Mouse (Mus musculus): ENCODE measurements around the gene Fam222b.
"Not testable (repeated sequence)": the region's sequence is repeated elsewhere in the genome, so short reads cannot be mapped to it uniquely, and the experiment has no call there.

Gene Fam222b

DNA sequence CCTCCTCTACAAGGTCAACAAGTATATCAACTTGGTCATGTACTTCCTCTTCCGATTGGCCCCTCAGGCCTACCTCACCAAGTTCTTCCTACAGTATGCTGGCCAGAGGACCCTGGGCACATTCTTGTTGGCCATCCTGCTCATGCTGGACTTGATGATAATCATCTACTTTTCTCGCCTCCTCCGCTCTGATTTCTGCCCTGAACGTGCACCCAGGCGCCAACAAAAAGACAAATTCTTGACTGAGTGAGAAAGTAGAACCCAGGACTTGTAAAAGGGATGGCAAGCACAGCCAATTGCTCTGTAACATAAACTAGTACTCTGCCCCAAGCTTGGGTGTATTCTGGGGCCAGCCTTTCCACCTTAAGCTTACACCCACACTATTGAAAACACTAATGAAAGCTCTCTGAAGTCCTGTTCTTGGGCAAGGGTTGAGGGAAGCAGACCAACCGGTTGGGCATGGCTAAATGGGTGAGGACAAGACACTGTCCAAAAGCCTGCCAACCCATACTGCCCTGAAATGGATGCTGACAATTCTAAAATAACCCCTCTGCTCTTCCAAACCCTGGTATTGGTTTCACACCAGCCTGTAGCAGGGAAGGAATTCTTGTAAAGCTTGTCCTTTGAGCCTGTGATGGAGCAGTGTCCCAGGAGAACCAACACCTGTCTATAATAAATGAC lies 85.8 kb downstream of the Fam222b start:
- no peak for DNase-seq (ENCODE audit: low spot score)

DNA sequence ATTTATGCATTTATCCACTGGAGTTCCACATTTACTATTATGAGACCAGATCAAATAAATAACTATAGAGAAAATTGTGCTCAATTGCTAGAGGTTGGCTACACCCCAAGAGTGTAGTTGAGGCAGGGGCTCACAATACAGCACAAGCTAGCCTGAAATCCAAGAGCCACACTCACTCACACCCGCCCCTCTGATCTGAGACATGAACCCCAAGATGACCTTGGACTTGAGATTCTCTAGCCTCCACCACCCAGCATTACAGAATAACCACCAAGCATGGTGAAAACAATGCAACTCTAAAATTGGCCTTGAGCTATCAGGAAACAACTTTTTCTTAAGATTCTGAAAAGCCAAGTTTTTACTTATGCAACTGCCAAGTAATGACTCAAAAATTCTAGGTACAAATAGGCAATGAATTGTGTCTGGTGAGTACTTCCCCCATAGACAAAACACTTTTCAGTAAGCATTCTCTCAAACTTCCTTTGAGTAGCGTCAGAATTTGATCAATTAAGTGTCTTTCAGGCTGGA lies 87.4 kb downstream of the Fam222b start:
- no peak for DNase-seq (ENCODE audit: low spot score)

DNA sequence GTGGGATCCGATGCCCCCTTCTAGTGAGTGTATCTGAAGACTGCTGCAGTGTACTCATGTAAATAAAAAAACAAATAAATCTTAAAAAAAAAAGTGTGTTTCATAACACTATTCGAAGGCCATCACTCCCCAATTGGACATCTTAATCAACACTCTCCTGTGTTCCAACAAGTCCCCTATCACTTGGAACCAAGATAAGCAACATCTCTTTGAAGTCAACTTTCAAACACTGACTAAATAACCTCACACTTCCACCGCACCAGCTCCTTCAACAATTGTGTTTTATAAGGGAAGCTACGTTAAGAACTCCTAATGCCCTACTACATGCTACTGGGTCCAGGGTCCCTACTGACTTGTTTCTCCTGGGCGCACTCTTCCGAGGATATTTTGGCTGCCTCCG lies 88.0 kb downstream of the Fam222b start:
- DNase-seq (ENCODE audit: low spot score): no peak

DNA sequence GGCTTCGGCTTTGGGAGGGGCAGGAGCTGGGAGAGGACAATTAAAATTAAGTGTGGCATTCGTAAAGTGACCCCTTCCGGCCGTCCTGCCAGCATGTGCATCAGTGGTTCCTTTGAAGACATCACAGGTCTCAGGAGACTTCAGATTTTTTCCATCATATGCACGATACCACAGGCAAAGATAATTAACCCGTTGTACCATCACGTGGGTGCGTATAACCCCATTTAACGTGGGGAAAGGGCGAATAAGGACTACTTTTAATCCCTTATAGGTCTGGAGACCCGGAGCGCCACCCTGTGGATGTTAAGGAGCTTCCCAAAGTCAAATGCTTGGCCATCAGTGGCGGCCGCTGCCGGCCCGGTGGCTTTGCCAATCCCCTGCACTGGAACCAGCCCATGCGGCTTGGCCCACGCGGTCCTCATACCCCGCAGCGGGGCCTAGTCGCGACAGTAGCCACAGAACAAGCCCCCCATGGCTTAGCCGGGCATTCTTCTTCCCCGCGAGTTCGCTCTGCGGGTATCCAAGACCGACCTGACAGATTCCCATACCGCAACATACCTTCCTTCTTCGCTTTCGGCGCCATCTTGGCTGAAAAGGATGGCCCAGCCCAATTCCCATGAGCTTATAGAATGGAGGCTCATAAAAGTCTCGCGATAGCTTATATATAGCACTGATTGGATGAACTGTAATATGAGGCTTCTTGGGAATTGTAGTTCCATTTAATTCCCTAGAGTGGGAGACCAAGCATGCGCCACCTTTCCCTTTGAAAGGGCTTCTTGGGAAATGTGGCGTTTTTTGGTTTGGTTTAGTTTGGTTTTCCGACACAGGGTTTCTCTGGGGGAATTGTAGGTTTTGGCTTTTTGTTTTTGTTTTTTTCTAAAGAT lies 88.7 kb downstream of the Fam222b start, which contains the start of gene Rpl23a:
Rpl23a (minus strand) TSS at position 624 of the 884 bp plus-strand sequence.
- peak; percentile 93 for DNase-seq (ENCODE audit: low spot score)

DNA sequence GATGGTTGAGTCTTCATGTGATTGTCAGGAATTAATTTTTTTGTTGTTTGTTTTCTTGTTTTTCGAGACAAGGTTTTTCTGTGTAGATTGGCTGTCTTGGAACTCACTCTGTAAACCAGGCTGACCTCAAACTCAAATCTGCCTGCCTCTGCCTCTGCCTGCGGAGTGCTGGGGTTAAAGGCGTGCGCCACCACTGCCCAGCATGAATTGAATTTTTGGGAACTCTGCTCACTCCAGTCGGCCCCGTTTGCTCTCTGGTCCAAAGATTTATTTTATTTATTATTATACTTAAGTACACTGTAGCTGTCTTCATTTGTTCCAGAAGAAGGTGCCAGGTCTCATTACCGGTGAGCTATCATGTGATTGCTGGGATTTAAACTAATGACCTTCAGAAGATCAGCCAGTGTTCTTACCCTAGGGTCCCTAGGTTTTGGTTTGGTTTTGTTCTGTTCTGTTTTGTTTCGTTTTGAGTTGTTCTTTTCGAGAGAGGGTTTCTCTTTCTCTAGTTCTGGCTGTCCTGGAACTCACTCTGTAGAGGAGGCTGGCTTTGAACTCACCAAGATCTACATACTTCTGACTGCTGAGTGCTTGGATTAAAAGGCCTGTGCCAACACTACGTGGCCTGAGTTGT lies 89.5 kb downstream of the Fam222b start:
- DNase-seq (ENCODE audit: low spot score): no peak

DNA sequence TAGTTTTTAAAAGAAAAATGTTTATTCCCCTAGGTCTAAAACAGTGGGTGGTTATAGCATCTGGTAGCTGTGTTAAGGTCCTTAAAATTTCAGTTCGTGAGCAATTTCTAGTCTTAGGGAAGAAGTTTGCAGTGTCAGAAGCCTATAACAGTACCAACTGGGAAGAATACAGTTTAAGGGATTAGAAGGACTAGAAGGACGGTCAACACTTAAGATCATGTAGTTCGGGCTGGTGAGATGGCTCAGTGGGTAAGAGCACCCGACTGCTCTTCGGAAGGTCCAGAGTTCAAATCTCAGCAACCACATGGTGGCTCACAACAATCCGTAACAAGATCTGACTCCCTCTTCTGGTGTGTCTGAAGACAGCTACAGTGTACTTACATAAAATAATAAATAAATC lies 90.2 kb downstream of the Fam222b start:
- DNase-seq (ENCODE audit: low spot score): not testable (repeated sequence)

DNA sequence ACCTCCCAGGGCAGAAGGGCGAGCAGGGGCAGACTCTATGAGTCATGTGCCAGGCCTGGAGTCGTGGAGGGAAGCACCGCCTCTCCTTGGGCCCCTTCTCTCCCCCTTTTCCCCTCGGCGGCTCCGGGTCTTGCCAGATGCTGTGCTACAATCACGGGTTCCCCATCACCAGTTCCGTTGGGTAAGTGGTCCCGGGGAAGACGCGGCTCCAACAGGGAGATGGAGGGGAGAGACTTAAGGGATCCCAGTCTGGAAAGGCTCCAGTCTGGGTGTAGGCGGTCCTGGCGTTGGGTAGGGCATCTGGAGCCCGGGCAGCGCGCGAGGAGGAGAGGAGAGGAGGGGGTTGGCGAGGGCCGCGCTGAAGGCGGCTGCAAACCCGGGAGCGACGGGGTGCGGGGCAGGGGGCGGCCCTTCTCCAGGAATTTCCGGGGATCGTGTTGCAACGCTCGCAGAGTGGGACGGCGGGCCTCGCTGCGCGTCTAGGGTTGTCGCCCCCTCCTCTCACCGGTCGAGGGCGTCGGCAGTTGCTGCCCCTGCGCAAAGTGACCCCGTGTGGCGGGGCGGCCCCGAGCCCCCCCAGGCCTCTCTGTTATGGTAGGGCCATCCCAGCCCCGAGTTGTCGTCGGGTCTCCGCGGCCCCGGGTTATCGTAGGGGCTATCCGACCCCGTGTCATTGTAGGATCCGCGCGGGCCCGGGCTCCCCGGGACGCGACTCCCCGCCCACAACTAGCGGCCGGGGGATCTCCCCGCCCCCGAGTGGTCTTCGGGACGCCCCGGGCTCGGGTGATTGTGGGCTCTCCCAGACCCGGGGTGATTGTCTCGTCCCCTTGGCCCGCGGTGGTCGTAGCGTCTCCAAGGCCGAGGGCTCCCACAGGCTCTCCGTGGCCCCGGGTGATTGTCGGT lies 94.1 kb downstream of the Fam222b start, which contains the start of gene Rab34:
Rab34 (plus strand) TSS at position 100 of the 903 bp plus-strand sequence.
- DNase-seq (ENCODE audit: low spot score): no peak

DNA sequence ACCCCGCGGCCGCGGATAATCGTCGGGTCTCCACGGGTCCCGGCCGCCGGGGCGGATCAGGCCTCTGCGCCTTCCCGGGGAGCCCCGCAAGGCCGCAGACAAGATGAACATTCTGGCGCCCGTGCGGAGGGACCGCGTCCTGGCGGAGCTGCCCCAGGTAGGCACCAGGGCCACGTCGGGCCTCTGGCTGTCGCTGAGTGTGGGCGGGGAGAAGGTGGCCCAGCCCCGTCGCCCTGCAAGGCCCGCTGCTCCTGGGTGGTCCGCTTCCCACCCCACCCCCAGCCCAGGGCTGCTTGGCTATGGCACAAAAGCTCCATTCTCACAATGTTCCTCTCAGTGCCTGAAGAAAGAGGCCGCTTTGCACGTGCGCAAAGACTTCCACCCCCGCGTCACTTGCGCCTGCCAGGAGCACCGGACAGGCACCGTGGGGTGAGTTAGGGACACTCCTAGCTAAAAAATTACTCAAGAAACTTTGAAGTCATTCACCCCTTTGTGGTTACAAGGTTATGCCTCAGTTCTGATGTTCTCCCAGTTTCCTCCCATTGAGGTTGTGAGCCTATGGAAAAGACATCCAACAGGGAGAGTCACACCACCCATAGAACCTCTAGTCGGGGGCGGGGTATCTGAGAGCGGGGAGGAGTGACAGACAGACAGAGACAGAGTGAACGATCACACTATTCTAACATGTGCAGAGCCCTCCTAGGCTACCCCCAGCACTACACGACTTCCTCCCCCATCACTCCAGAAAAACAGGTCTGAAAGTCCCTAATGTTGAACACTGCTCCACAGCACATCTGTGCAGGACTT lies 95.0 kb downstream of the Fam222b start:
- no peak for DNase-seq (ENCODE audit: low spot score)

DNA sequence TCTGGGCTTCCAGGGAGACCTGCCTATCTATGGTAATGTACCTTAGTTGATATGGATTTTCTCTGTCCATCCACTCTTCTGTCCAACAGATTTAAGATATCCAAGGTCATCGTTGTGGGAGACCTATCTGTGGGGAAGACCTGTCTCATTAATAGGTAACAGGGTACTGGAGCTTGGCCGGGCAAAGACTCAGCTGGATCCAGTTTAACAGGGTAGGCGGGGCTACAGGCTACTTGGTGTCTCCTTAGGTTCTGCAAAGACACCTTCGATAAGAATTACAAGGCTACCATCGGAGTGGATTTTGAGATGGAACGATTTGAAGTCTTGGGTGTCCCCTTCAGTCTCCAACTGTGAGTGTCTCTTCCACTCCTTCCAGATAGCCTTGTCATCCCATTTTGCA lies 95.6 kb downstream of the Fam222b start:
- DNase-seq (ENCODE audit: low spot score): no peak

DNA sequence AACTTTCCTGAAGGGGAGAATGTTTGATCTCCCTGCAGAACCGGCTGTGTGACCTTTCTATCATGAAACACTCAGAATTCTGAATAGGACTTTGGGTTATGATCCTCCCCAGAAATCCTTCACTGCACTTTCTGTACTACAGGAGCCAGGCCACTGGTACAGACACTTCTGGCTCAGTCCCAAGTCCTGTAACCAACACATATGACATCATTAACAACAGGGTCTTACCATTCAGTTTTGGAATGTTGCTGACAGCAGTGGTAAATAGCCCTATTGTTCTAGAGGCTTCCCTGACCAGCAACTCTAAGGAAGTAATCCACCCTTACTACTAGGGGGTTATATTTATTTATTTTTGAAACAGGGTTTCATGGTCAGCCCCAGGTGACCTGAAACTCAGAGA lies 98.7 kb downstream of the Fam222b start, which contains the start of gene Proca1:
Proca1 (plus strand) TSS at position 280 of the 400 bp plus-strand sequence.
- DNase-seq (ENCODE audit: low spot score): no peak

DNA sequence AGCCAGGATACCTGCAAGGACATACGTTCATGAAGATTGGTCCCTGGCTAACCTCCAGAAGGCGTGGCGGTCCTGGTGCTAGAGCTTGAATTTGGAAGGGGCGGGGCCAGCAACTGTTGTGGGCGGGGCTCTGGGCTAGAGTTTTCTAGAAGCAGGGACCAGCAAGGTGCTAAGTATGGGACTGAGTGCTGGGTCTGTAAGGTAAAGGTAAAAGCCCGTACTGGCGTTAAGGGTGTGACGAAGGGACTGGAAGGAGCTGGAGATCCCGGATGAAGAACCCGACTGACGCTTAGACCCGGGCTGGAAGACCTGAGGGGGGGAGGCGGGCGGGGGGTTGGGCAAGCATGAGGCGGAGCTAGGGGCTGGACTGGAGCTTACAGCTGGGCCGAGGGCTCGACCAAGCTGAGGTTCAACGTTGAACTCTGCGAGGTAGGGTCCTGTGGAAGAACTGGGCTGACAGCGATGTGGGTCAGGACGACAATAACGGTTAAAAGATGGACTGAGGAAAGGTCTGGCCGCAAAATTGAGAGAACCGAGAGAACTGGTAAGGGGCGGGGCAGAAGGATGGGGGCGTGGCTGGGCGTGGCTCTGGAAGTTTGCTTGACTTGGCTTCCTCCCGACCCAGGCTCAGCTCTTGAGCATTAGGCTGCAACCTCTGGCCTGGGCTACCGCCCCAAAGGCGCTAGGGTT lies 100.1 kb downstream of the Fam222b start:
- DNase-seq (ENCODE audit: low spot score): no peak

DNA sequence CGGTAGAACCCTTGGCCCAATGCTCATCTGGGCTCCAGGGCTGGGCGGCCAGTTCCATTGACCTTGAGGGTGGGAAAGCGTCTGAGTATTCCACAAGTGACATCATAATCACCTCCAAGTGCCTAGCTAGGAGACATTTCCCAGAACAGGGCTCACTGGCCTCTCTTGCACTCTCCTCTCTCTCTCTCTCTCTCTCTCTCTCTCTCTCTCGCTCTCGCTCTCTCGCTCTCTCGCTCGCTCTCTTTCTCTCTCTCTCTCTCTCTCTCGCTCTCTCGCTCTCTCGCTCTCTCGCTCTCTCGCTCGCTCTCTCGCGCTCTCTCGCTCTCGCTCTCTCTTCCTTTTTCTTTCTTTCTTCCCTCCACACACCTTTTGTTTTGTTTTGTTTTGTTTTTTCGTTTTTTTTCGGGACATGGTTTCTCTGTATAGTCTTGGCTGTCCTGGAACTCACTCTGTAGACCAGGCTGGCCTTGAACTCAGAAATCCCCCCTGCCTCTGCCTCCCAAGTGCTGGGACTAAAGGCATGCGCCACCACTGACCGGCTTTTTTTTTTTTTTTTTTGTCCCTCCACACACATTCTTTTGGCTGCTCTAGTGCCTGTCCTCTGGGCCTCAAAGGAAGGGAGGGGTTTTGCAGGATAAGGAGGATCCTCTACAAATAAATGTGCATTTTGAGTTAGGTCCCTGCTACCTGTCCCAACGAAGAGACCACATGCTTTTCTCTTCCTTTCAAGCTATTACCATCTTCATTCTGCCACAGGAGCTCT lies 100.8 kb downstream of the Fam222b start:
- DNase-seq (ENCODE audit: low spot score): no peak

DNA sequence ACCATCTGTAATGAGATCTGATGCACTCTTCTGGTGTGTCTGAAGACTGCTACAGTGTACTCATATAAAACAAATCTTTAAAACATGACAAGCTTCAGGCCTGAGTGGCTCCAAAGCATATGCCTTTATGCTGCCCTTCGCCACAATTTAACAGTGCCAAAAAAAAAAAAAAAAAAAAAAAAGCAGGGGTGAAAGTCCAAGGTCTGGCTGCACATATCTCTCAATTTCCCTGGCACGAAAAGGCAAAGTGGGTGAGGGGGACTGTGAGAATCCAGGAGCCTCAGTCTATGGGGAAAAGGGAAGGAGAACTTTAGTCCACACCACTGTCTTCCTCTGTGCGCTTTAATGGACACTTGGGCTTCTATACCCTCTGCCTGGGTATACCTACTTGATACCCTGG lies 107.9 kb downstream of the Fam222b start:
- DNase-seq (ENCODE audit: low spot score): no peak

DNA sequence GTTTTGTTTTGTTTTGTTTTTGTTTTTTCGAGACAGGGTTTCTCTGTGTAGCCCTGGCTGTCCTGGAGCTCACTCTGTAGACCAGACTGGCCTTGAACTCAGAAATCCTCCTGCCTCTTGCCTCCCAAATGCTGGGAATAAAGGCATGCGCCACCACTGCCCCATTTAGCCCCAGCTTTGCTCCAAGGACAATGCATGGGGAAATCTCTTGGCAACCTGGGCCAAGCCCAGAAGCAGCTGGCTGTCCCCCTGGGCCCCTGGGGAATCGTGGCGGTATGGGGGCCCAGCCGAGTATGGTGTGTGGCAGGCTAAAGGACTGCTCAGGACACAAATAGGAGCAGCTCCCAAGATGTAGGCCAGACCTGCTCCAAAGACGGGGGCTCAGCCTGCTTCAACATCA lies 109.8 kb downstream of the Fam222b start:
- no peak for DNase-seq (ENCODE audit: low spot score)

DNA sequence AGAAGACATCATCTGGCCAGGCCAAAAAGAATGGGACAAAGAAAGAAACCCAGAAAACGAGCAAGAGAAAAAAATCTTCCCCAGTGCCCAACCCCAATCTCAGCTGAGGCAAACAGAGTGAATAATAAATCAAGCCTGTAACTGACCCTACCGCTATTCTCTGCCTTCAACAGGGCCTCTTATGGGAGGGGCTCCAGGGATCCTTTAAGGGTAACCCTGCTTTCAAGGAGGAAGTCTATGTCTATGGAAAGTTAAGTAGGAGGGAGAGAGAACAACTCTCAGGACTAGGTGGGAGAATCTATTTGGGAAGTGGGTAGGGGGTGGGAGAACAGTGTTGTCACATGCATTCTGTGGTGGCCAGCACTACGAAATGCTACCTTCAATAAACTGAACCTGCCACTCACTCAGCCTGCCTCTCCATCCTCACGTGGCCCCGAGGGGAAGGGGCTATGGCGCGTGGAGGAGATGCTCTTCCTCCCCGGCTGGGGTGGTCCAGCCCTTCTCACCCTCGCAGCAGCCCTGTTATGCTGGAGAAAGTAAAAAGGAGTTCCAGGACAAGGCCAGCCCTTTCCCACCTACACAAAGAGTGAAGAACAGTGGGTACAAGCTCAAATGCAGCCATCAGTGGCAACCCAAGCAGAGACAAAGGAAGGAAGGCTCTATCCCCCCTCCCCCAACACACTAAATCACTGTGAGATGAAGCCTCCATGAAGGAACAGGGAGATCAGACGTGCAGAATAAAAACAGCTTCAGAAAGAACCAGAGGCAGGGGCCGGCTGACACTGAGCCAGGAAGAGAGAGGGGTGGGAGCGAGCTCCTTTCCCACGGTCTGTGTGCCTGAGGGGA lies 111.1 kb downstream of the Fam222b start:
- DNase-seq (ENCODE audit: low spot score): no peak
